Mouse (Mus musculus): ENCODE measurements around the gene Chuk.

Chuk gene

DNA sequence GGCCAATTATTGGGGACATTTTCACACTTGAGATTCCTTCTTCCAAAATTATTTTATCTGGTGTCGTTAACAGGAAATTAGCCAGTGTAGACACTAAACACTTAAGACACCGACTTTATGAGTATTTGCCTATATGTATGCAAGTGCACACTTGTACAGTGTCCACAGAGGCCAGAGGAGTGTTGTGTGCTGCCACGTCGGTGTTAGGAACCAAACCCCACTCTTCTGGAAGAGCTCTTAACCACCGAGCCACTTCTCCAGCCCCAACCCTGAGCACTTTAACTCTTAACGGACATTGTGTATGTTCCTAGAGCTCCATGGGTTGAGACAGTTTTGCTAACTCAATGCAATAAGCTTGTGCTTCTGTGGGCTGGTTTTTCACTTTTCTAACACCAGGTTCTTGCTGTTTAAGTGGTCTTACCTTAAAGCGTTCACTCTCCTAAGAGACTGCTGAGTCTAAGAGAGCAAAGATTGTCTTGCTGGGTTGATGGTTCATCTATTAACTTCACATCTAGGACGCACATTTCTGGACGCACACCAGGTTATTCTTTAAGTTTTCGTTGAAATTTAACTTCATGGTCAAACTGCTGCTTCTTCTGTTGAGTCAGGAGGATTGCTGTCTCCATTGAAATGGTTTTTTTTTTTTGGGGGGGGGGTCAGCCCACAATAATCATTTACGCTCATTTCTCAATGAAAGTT is 75.1 kb downstream of the Chuk start:
- peak; percentile 17 for DNase-seq

DNA sequence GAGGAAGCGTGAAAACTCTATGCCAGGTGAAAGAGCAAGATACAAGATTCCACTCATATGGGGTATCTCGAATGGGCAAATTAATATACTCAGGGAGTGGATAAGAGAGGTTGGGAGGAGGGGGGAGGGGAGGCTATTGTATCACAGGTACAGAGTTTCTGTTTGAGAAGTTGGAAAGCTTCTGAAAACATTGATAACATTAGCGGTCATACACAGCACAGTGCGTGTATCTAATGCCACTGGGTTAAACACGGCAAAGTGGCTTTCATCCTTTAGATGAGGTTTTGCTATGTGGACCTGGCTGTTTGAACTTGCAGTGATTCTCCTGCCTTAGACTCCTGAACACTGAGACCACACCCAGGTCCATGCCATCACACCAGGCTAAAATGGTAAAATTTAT is 77.3 kb downstream of the Chuk start:
- no peak for DNase-seq

DNA sequence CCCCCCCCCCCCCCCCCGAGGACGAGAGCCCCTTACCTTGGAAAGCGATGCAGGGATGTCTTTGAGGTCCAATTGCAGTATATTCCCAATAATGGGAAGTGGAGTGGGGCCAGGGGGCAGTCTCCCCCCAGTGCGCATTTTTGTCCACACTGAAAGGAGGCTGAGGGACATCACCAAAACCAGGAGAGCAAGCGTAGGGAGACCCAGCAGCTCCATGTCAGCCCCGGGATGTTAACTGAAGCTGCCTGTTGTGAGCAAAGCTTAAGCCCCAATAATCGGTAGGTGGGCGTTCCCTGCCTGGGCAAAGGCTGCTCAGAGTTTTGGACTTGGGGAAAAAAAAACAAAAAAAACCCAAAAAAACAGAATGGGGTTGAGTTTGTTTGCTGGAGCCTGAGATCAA is 78.3 kb downstream of the Chuk start, which contains the start of gene Cyp2c23:
Gene Cyp2c23 (minus strand): TSS at position 237 of the 400 bp plus-strand sequence.
- DNase-seq, result no peak

DNA sequence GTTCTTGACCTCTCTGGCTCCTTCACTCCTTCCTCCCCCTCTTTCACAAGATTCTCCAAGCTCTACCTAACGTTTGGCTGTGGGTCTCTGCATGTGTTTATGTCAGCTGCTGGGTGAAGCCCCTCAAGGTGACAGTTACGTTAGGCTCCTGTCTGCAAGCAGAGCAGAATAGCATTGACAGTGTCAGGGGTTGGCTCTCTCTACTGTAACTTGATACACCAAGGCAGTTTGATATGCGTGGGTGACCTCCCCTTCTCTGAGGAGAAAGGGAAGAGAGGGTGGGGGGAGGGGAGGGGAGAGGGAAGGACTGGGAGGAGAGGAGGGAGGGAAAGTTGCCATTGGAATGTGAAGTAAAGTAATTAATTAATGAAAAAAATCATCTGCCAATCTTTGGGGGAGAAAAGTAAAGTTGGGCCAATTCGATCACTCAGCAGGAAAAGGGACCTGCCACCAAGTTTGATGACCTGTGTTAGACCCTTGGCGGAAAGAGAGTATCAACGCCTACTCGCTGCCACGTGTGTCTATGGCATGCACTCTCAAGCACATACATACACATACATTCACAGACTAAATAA is 80.2 kb downstream of the Chuk start:
- DNase-seq, result peak; percentile 22

DNA sequence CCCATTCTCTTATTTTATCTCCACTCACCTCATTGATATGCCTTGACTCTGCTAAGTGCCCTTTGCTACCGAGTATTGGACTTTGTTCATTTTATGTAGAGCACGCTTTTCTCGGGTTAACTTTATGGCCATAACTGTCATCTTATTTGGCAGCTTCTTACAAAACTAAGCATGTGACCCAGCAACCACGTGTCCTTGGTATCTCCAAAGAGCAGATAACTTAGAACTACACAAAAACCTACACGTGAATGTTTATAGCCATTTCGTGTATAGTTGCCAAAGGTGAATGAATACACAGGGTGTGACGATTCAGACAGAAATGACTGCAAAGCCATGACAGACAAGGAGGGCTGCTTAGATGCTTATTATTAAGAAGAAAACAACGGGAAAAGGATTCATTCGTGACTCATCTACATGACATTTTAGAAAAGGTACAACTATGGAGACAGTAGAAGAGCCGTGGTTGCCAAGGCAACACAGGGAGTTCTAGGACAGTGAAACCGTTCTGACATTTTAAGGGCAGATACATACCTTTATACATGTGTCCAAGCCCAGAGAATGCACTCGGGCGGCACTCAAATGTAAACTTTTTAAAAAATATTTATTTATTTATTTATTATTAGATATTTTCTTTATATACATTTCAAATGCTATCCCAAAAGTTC is 82.2 kb downstream of the Chuk start:
- DNase-seq, result no peak
